Mouse (Mus musculus) myocyte (in vitro differentiated cells): ENCODE measurements at regions not wholly inside any gene's neighbourhood (a gene's known extent, or its start where the extent isn't known, plus 50 kb on each side); places are given as distances from the start of the nearest gene placed in this dataset.

Source experiments
- H3K27me3 ChIP-seq: one replicate; pipeline ENCODE4 v1.6.1; 2011; ENCODE audit not compliant: control insufficient read depth, insufficient read depth, insufficient read length
- H3K36me3 ChIP-seq: one replicate; pipeline ENCODE4 v1.6.1; 2011; ENCODE audit not compliant: control insufficient read depth, insufficient read depth
- H3K4me2 ChIP-seq: one replicate; pipeline ENCODE4 v1.6.1; 2011; ENCODE audit warnings: low read depth, control low read depth
- H3K4me3 ChIP-seq: one replicate; pipeline ENCODE4 v1.5.1; 2011; ENCODE audit warnings: mild to moderate bottlenecking, control low read depth, moderate library complexity
- H3K79me2 ChIP-seq: one replicate; pipeline ENCODE4 v1.6.1; 2011; ENCODE audit not compliant: control insufficient read depth, insufficient read depth
- H3ac ChIP-seq: one replicate; pipeline ENCODE4 v1.6.1; 2011; ENCODE audit not compliant: control insufficient read depth, insufficient read length
- CEBPB ChIP-seq: IDR thresholded peaks from 2 replicates; pipeline ENCODE4 v1.6.1; 2011; ENCODE audit warnings: mild to moderate bottlenecking, moderate library complexity; ENCODE audit not compliant: poor library complexity, insufficient read depth, severe bottlenecking
- E2F4 ChIP-seq: IDR thresholded peaks from one replicate; pipeline ENCODE4 v1.6.1; 2011; ENCODE audit warnings: mild to moderate bottlenecking, control low read depth, moderate library complexity; ENCODE audit not compliant: insufficient read depth
- MAX ChIP-seq: IDR thresholded peaks from one replicate; pipeline ENCODE4 v1.6.1; 2011; ENCODE audit warnings: low read depth, mild to moderate bottlenecking, control low read depth
- MYOD1 ChIP-seq, 3 experiments: IDR thresholded peaks; one replicate each; pipeline ENCODE4 v1.6.1; 2011; ENCODE audit warnings: control low read depth in 2 of 3, low read depth in 2 of 3, mild to moderate bottlenecking in 2 of 3, moderate library complexity in 1 of 3; ENCODE audit not compliant: insufficient read length in 2 of 3, control insufficient read depth in 1 of 3
- MYOG ChIP-seq, 3 experiments: IDR thresholded peaks; one replicate each; pipeline ENCODE4 v1.6.1; 2011; ENCODE audit warnings: control low read depth in 2 of 3, low read depth in 2 of 3, mild to moderate bottlenecking in 2 of 3; ENCODE audit not compliant: insufficient read length in 2 of 3, control insufficient read depth in 1 of 3, insufficient read depth in 1 of 3
- POLR2A ChIP-seq: IDR thresholded peaks from one replicate; pipeline ENCODE4 v1.6.1; 2011; ENCODE audit warnings: low read depth, mild to moderate bottlenecking, control low read depth, moderate library complexity; ENCODE audit not compliant: insufficient read length
- POLR2AphosphoS2 ChIP-seq: IDR thresholded peaks from one replicate; pipeline ENCODE4 v1.6.1; 2011; ENCODE audit warnings: low read depth, control low read depth; ENCODE audit not compliant: insufficient read length
- REST ChIP-seq: IDR thresholded peaks from one replicate; pipeline ENCODE4 v1.6.1; 2011; ENCODE audit warnings: mild to moderate bottlenecking, control low read depth, moderate library complexity; ENCODE audit not compliant: insufficient read depth, insufficient read length
- SRF ChIP-seq: IDR thresholded peaks from one replicate; pipeline ENCODE4 v1.6.1; 2011; ENCODE audit warnings: low read depth; ENCODE audit not compliant: control insufficient read depth, insufficient read length
- TCF12 ChIP-seq: IDR thresholded peaks from one replicate; pipeline ENCODE4 v1.6.1; 2011; ENCODE audit warnings: mild to moderate bottlenecking, control low read depth; ENCODE audit not compliant: poor library complexity, insufficient read depth, severe bottlenecking
- TCF3 ChIP-seq: IDR thresholded peaks from one replicate; pipeline ENCODE4 v1.6.1; 2011; ENCODE audit warnings: low read depth, control low read depth; ENCODE audit not compliant: insufficient read length
- USF1 ChIP-seq: IDR thresholded peaks from one replicate; pipeline ENCODE4 v1.6.1; 2011; ENCODE audit warnings: low read depth, mild to moderate bottlenecking, control low read depth, moderate library complexity

GRCm38 (mm10) chr5:101524670-101525069 is 140.1 kb downstream of the Nkx6-1 start:
- TF ChIP-seq USF1 (no peak), POLR2AphosphoS2 (no peak), CEBPB (no peak), TCF3 (no peak), POLR2A (no peak), E2F4 (no peak), MAX (no peak), MYOD1 (IDR thresholded peaks at IDR 0.05; ENCODE audit: control insufficient read depth in 1 of 3, insufficient read length in 2 of 3, low read depth in 2 of 3) (no peak), TCF12 (no peak), REST (no peak), SRF (no peak), MYOG (IDR thresholded peaks at IDR 0.05; ENCODE audit: control insufficient read depth in 1 of 3, insufficient read depth in 1 of 3, insufficient read length in 2 of 3, low read depth in 2 of 3) (no peak)
- H3K4me2 ChIP-seq = no peak overlapping the region

GRCm38 (mm10) chr5:101523902-101524301 is 140.9 kb downstream of the Nkx6-1 start:
- Histone ChIP-seq H3K36me3 (no peaks in the 10 kb centered on the region), H3K27me3 (peaks cover 5% of the 10 kb centered on the region), H3ac (no peak overlapping the region), H3K4me2 (no peak overlapping the region), H3K4me3 (no peak overlapping the region), H3K79me2 (no peaks in the 10 kb centered on the region)
- TF ChIP-seq CEBPB (no peak), MAX (no peak), TCF3 (no peak), E2F4 (no peak), SRF (no peak)

More at GRCm38 (mm10) chr5:101524670-101525069, 140.1 kb downstream of the Nkx6-1 start:
- no peak overlapping the region for H3K4me3 ChIP-seq
- peaks cover 5% of the 10 kb centered on the region for H3K27me3 ChIP-seq
- no peaks in the 10 kb centered on the region for H3K36me3 ChIP-seq
- H3K79me2 ChIP-seq = no peaks in the 10 kb centered on the region
- no peak overlapping the region for H3ac ChIP-seq

- Histone ChIP-seq H3ac (no peak overlapping the region), H3K79me2 (no peaks in the 10 kb centered on the region), H3K4me3 (no peak overlapping the region), H3K36me3 (no peaks in the 10 kb centered on the region), H3K27me3 (peaks cover 5% of the 10 kb centered on the region), H3K4me2 (no peak overlapping the region)
- TF ChIP-seq MYOG (IDR thresholded peaks at IDR 0.05; ENCODE audit: control insufficient read depth in 1 of 3, insufficient read depth in 1 of 3, insufficient read length in 2 of 3, low read depth in 2 of 3) = no peak
- no peak for TF ChIP-seq MAX
- no peak for TF ChIP-seq POLR2A
- TF ChIP-seq MYOD1 (IDR thresholded peaks at IDR 0.05; ENCODE audit: control insufficient read depth in 1 of 3, insufficient read length in 2 of 3, low read depth in 2 of 3) = no peak
- no peak for TF ChIP-seq TCF12
- no peak for TF ChIP-seq REST
- no peak for TF ChIP-seq CEBPB
- TF ChIP-seq TCF3 = no peak
- no peak for TF ChIP-seq SRF
- no peak for TF ChIP-seq POLR2AphosphoS2
- no peak for TF ChIP-seq USF1
- TF ChIP-seq E2F4 = no peak
Observed at GRCm38 (mm10) chr5:101523490-101523889, 141.3 kb downstream of the Nkx6-1 start.

GRCm38 (mm10) chr5:101520935-101521655 is 143.7 kb downstream of the Nkx6-1 start:
- Histone ChIP-seq H3ac (no peak overlapping the region), H3K4me2 (no peak overlapping the region), H3K79me2 (no peaks in the 10 kb centered on the region), H3K27me3 (peaks cover 5% of the 10 kb centered on the region), H3K4me3 (no peak overlapping the region), H3K36me3 (no peaks in the 10 kb centered on the region)
- TF ChIP-seq TCF3 (no peak), TCF12 (no peak), POLR2A (no peak), SRF (no peak), MAX (no peak), CEBPB (no peak)

- Histone ChIP-seq H3K36me3 (no peaks in the 10 kb centered on the region), H3K79me2 (no peaks in the 10 kb centered on the region), H3ac (no peak overlapping the region), H3K27me3 (peaks cover 5% of the 10 kb centered on the region), H3K4me2 (no peak overlapping the region), H3K4me3 (no peak overlapping the region)
- TF ChIP-seq REST (no peak), TCF3 (no peak), MAX (no peak), POLR2AphosphoS2 (no peak), E2F4 (no peak), CEBPB (no peak), MYOG (IDR thresholded peaks at IDR 0.05; ENCODE audit: control insufficient read depth in 1 of 3, insufficient read depth in 1 of 3, insufficient read length in 2 of 3, low read depth in 2 of 3) (no peak), MYOD1 (IDR thresholded peaks at IDR 0.05; ENCODE audit: control insufficient read depth in 1 of 3, insufficient read length in 2 of 3, low read depth in 2 of 3) (no peak), USF1 (no peak)
Observed at GRCm38 (mm10) chr5:101518791-101519547, 145.8 kb downstream of the Nkx6-1 start.
